Mouse (Mus musculus) intestine, embryonic 14.5 days (tissue): ENCODE measurements around the gene Abhd11. TPM values are rescaled to one million over a fixed set of nuclear protein-coding genes. Genes with fewer than 3 reads are reported as not detected.
A peak's percentile ranks its signal among the peaks of the same experiment; 100 is the strongest.

ENCODE experiments used
- ATAC-seq: fragments of 200-750 bp; cut with Nextera tagmentation; replicated peaks from 2 replicates; pipeline ENCODE4 v1.8.0; 2017; ENCODE audit warnings: low read depth, moderate number of reproducible peaks, moderate TSS enrichment, moderate library complexity; ENCODE audit not compliant: low FRiP score, low TSS enrichment
- DNase-seq: peaks from one replicate; pipeline ENCODE4 v3.0.0-alpha.2; 2018; ENCODE audit warnings: low spot score
- H3K27ac ChIP-seq: fragments of 300-500 bp; sonication (generic); 2 replicates; pipeline ENCODE4 v1.5.1; 2014; ENCODE audit warnings: low read depth, mild to moderate bottlenecking, control low read depth
- H3K27me3 ChIP-seq: fragments of 300-500 bp; sonication (generic); replicated peaks from 2 replicates; pipeline ENCODE4 v1.6.1; 2014; ENCODE audit warnings: low read length, control low read depth; ENCODE audit not compliant: control insufficient read depth, insufficient read depth
- H3K36me3 ChIP-seq: fragments of 300-500 bp; sonication (generic); 2 replicates; pipeline ENCODE4 v1.6.1; 2014; ENCODE audit warnings: low read length, control low read depth; ENCODE audit not compliant: control insufficient read depth, insufficient read depth
- H3K4me1 ChIP-seq: fragments of 300-500 bp; sonication (generic); replicated peaks from 2 replicates; pipeline ENCODE4 v1.6.1; 2014; ENCODE audit warnings: low read length, control low read depth, mixed read lengths; ENCODE audit not compliant: control insufficient read depth, insufficient read depth
- H3K4me2 ChIP-seq: fragments of 300-500 bp; sonication (generic); 2 replicates; pipeline ENCODE4 v1.6.1; 2014; ENCODE audit warnings: low read length
- H3K4me3 ChIP-seq: fragments of 300-500 bp; sonication (generic); 2 replicates; pipeline ENCODE4 v1.5.1; 2014; ENCODE audit warnings: low read depth, low read length, control low read depth, mixed read lengths
- H3K9ac ChIP-seq: fragments of 300-500 bp; sonication (generic); 2 replicates; pipeline ENCODE4 v1.6.1; 2014; ENCODE audit warnings: mild to moderate bottlenecking, low read length
- H3K9me3 ChIP-seq: fragments of 300-500 bp; sonication (generic); 2 replicates; pipeline ENCODE4 v1.6.1; 2016; ENCODE audit warnings: low read length, control low read depth; ENCODE audit not compliant: control insufficient read depth
- WGBS: fragments of 180-500 bp; shearing (Covaris S2); extraction: QIAGEN DNeasy Blood & Tissue Kit; methylation state at CpG from one replicate; pipeline ENCODE4 v1.1.7; 2014; 5-methylcytosine and 5-hydroxymethylcytosine counted together
- polyA plus RNA-seq: library from polyadenylated mRNA; unstranded; fragments of >200 nt; fragmentation: Nextera tagmentation; extraction: Ambion mirVana; gene quantifications from 2 replicates; pipeline ENCODE4 v1.2.1, GENCODE M21; 2014

The Abhd11 gene
- polyA plus RNA-seq, 1 experiment from 2014 or later: 99.7 TPM

- Histone ChIP-seq H3K9ac (no peak overlapping the region), H3K27me3 (peaks cover 19% of the 10 kb centered on the region), H3K27ac (no peak overlapping the region), H3K4me2 (no peak overlapping the region), H3K4me1 (no peaks in the 10 kb centered on the region; the same call in 1 of the 2 replicates), H3K4me3 (no peak overlapping the region), H3K36me3 (no peaks in the 10 kb centered on the region), H3K9me3 (no peaks in the 10 kb centered on the region)
- 56% methylated on average over 10 of the region's 10 CpGs for WGBS
- DNase-seq (no peak), ATAC-seq (no peak)
Measured at GRCm38 (mm10) chr5:134981149-134981548, 27.8 kb upstream of the Abhd11 start.

GRCm38 (mm10) chr5:134983111-134983510 is 25.8 kb upstream of the Abhd11 start:
- ATAC-seq (no peak), DNase-seq (no peak)
- H3K27ac ChIP-seq: no peak overlapping the region
- H3K9me3 ChIP-seq: no peaks in the 10 kb centered on the region
- no peak overlapping the region for H3K4me3 ChIP-seq
- H3K36me3 ChIP-seq: no peaks in the 10 kb centered on the region
- no peak overlapping the region for H3K4me2 ChIP-seq
- H3K27me3 ChIP-seq: peaks cover 38% of the 10 kb centered on the region
- peaks cover 4% of the 10 kb centered on the region; the same call in 1 of the 2 replicates for H3K4me1 ChIP-seq
- no peak overlapping the region for H3K9ac ChIP-seq
- 91% methylated on average over 1 of the region's 1 CpGs for WGBS

GRCm38 (mm10) chr5:134983771-134984170 is 25.2 kb upstream of the Abhd11 start:
- WGBS: 24% methylated on average over 3 of the region's 3 CpGs
- Histone ChIP-seq H3K4me3 (no peak overlapping the region), H3K4me1 (peaks cover 4% of the 10 kb centered on the region; the same call in 1 of the 2 replicates), H3K4me2 (no peak overlapping the region), H3K27me3 (peaks cover 42% of the 10 kb centered on the region), H3K27ac (no peak overlapping the region), H3K36me3 (no peaks in the 10 kb centered on the region), H3K9ac (no peak overlapping the region), H3K9me3 (no peaks in the 10 kb centered on the region)
- ATAC-seq (no peak), DNase-seq (no peak)

DNA sequence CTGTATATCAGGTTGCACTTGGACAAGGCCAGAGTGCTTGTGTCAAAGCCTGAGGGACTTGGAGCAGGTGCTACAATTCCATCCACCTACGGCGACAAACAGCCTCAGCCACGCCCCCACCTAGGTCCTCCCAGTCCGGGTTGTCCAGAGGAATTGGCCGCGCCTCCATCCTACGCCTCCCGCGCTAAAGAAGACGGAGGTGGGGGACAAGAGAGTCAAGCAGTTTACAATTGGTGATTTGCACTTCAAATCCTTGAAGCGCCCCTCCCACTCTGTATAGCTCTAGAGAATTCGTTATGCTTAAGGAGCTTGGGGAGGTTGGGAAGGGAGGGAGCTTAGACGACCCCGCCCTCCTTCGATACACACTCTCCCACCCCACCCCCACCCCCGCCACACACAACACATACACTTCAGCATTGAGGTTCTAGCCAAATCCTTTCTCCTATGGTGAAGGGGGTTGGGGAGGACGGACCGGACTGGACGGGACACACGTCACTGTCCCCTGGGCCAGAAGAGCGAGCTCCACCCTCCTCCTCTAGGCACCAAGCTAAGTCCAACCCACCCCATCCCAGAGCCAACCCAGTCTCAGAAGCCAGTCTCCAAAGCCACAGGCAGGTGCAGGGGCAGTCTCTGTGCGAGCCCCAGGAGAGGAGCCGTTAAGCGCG is 23.2 kb upstream of the Abhd11 start, which contains the start of gene Cldn3:
Gene Cldn3, plus strand, starts transcription at position 582 of the 665 bp plus-strand sequence.
- WGBS: under 1% methylated on average over 25 of the region's 25 CpGs
- H3K4me2 ChIP-seq: peak within 1 kb of the TSS; percentile 46
- ATAC-seq: peak; percentile 91
- H3K9ac ChIP-seq: peak within 1 kb of the TSS; percentile 65
- peak within 1 kb of the TSS; percentile 30 for H3K4me3 ChIP-seq
- no peaks in the 10 kb centered on the region for H3K9me3 ChIP-seq
- peaks cover 4% of the 10 kb centered on the region; the same call in 1 of the 2 replicates for H3K4me1 ChIP-seq
- no peaks in the 10 kb centered on the region for H3K36me3 ChIP-seq
- H3K27ac ChIP-seq: peak within 1 kb of the TSS; percentile 87
- DNase-seq: peak; percentile 84
- H3K27me3 ChIP-seq: peaks cover 46% of the 10 kb centered on the region

- peak overlapping the region; percentile 46 for H3K4me2 ChIP-seq
- ATAC-seq (peak; percentile 6; the same call in 1 of the 2 replicates), DNase-seq (peak; percentile 70)
- no peaks in the 10 kb centered on the region for H3K9me3 ChIP-seq
- H3K36me3 ChIP-seq: no peaks in the 10 kb centered on the region
- WGBS: 4% methylated on average over 78 of the region's 79 CpGs
- peak overlapping the region; percentile 30 for H3K4me3 ChIP-seq
- peaks cover 46% of the 10 kb centered on the region for H3K27me3 ChIP-seq
- H3K4me1 ChIP-seq: peaks cover 4% of the 10 kb centered on the region; the same call in 1 of the 2 replicates
- peak overlapping the region; percentile 65 for H3K9ac ChIP-seq
- H3K27ac ChIP-seq: peak overlapping the region; percentile 87
Measured at GRCm38 (mm10) chr5:134986298-134987268, 22.4 kb upstream of the Abhd11 start.

DNA sequence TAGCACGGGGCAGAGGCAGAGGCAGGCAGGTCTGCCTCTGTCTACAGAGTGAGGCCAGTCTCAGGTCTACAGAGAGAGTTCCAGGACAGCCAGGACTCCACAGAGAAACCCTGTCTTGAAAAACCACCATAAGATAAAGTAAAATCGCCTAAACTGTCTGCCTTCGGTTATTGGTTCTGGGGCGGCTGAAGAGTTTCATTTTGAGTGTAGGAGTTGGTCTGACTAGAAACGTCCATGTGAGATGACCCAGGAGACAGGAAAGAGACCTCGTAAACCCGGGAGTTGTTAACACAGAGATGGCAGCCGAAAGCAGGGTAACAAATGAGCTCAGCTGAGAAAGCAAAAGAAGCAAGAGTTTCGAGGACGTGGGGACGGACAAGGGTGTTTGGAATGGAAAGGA is 19.8 kb upstream of the Abhd11 start:
- Histone ChIP-seq H3K27ac (0 out of 2 replicates have a peak overlapping the region, but pooled peaks have one; percentile 2), H3K9me3 (no peaks in the 10 kb centered on the region), H3K27me3 (peaks cover 46% of the 10 kb centered on the region), H3K4me3 (peak overlapping the region; percentile 24), H3K4me1 (peaks cover 4% of the 10 kb centered on the region; the same call in 1 of the 2 replicates), H3K4me2 (peak overlapping the region; percentile 38), H3K9ac (no peak overlapping the region), H3K36me3 (no peaks in the 10 kb centered on the region)
- no peak for ATAC-seq
- 41% methylated on average over 11 of the region's 11 CpGs for WGBS
- no peak for DNase-seq

DNA sequence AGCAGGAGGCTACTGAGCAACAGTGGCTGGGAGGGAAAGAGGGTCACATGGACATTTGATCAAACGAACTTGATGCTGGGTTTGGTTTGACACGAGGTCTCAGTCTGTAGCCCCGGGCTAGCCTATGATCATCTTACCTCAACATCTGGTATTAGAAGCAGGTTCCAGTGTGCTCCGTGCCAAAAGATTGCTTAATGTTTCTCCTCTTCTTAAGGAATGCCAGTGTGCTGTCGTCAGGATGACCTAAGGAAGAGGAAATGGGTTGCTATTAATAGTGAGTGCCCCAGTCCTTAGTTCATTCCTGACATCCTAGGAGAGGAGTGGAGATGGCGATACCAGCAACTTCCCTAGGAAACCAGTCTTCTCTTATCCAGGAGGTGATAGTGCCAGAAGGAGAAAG is 19.2 kb upstream of the Abhd11 start:
- ATAC-seq (no peak), DNase-seq (no peak)
- WGBS: 57% methylated on average over 6 of the region's 6 CpGs
- H3K4me2 ChIP-seq: peak overlapping the region; percentile 38; the same call in 1 of the 2 replicates
- peaks cover 4% of the 10 kb centered on the region; the same call in 1 of the 2 replicates for H3K4me1 ChIP-seq
- H3K27ac ChIP-seq: no peak overlapping the region
- H3K27me3 ChIP-seq: peaks cover 41% of the 10 kb centered on the region
- no peaks in the 10 kb centered on the region for H3K36me3 ChIP-seq
- no peak overlapping the region for H3K4me3 ChIP-seq
- H3K9me3 ChIP-seq: no peaks in the 10 kb centered on the region
- H3K9ac ChIP-seq: no peak overlapping the region

DNA sequence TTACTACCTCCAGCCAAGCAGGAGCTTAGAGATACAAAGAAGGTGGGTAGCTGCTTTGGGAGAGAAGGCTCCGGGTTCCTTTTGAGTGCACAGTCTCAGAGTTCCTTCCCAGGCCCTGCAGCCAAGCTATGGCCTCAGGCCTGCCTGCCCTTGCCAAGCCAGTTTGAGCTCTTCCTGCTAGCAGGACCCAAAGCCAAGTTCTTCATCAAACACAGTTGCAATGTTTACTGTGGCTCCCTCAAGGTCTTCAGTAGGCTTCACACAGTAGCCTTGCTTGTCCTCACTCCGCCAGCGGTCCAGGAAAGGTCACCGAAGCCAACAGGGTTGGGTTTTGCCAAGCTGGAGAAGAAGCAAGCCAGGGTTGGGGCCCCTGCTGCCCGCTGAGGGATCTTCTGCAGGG is 16.4 kb upstream of the Abhd11 start:
- Histone ChIP-seq H3K4me2 (no peak overlapping the region), H3K4me3 (no peak overlapping the region), H3K9me3 (no peaks in the 10 kb centered on the region), H3K27ac (no peak overlapping the region), H3K36me3 (no peaks in the 10 kb centered on the region), H3K9ac (no peak overlapping the region), H3K27me3 (peaks cover 13% of the 10 kb centered on the region), H3K4me1 (no peaks in the 10 kb centered on the region)
- no peak for DNase-seq
- no peak for ATAC-seq
- WGBS: 76% methylated on average over 5 of the region's 5 CpGs
